Mouse (Mus musculus): ENCODE results near the gene Stard10.

GRCm38 (mm10) chr7:101385866-101386452, 69.1 kb downstream of the Stard10 start:
- TF ChIP-seq CTCF (IDR thresholded peaks at IDR 0.05; ENCODE audit: low read depth, low read length) (no peak), POLR2A (IDR thresholded peaks at IDR 0.05; ENCODE audit: extremely low read depth, insufficient read depth, low read length) (no peak)

Data from liver, adult 2 months (tissue).